Mouse (Mus musculus) adrenal gland, postnatal 25 days (tissue): Measurements from ENCODE around the gene Flywch1. TPM values are rescaled to one million over a fixed set of nuclear protein-coding genes. Genes with fewer than 3 reads are reported as not detected.

Experiments used
- DNase-seq: peaks from one replicate; pipeline ENCODE4 v3.0.0; 2021; ENCODE audit warnings: mixed read lengths
- long read RNA-seq: library from polyadenylated mRNA; stranded (forward); transcript quantifications from one replicate; pipeline ENCODE4 v2.0.0, GENCODE M21; 2021
- total RNA-seq: library from RNA; stranded (reverse); gene quantifications from 2 replicates; pipeline ENCODE4 v1.2.3, GENCODE M21; 2021

The Flywch1 gene
- 47.9 and 56.3 TPM in 2 replicates for total RNA-seq
- long read RNA-seq, transcript Flywch1-202 (7 exons, 2,443 nt) = major isoform, 33 of 99 reads
- long read RNA-seq, partial matches to known transcripts = 34 of 99 reads
- long read RNA-seq, other reads (novel, unspliced or antisense) = 30 of 99 reads

GRCm38 (mm10) chr17:23771284-23772218 is at the start of gene Flywch1:
Gene Flywch1, minus strand, starts transcription at chr17:23771602.
- peak; percentile 97 for DNase-seq

- no peak for DNase-seq
These were observed 49.3 kb upstream of the Flywch1 start for GRCm38 (mm10) chr17:23820731-23821130.

GRCm38 (mm10) chr17:23819235-23819634 is 47.8 kb upstream of the Flywch1 start:
- DNase-seq = no peak

- DNase-seq = no peak
These were observed 47.2 kb upstream of the Flywch1 start for GRCm38 (mm10) chr17:23818579-23818978.

- no peak for DNase-seq
These were observed 44.2 kb upstream of the Flywch1 start for GRCm38 (mm10) chr17:23815641-23816040.

- DNase-seq = no peak
These were observed 36.5 kb upstream of the Flywch1 start for GRCm38 (mm10) chr17:23807918-23808317.

GRCm38 (mm10) chr17:23806867-23807266 is 35.5 kb upstream of the Flywch1 start:
- peak; percentile 62 for DNase-seq

- DNase-seq = no peak
These were observed 33.2 kb upstream of the Flywch1 start for GRCm38 (mm10) chr17:23804426-23805085.

- peak; percentile 89 for DNase-seq
These were observed 32.1 kb upstream of the Flywch1 start for GRCm38 (mm10) chr17:23803366-23804041.

GRCm38 (mm10) chr17:23802746-23803365 is 31.5 kb upstream of the Flywch1 start:
- DNase-seq = peak; percentile 94

- DNase-seq = no peak
These were observed 30.2 kb upstream of the Flywch1 start for GRCm38 (mm10) chr17:23801627-23802026.

- no peak for DNase-seq
These were observed 25.9 kb upstream of the Flywch1 start for GRCm38 (mm10) chr17:23797316-23797715.

- no peak for DNase-seq
These were observed 23.9 kb upstream of the Flywch1 start for GRCm38 (mm10) chr17:23795323-23795722.

GRCm38 (mm10) chr17:23791079-23791357 is 19.6 kb upstream of the Flywch1 start:
- no peak for DNase-seq

GRCm38 (mm10) chr17:23790269-23791078 is 19.1 kb upstream of the Flywch1 start, which contains the start of gene Srrm2:
Gene Srrm2, plus strand, starts transcription at chr17:23790532.
- DNase-seq = peak; percentile 66

- DNase-seq = no peak
These were observed 18.4 kb upstream of the Flywch1 start for GRCm38 (mm10) chr17:23789749-23790268.

- DNase-seq = no peak
These were observed 17.6 kb upstream of the Flywch1 start for GRCm38 (mm10) chr17:23788973-23789372.

- no peak for DNase-seq
These were observed 15.1 kb upstream of the Flywch1 start for GRCm38 (mm10) chr17:23786510-23786931.

GRCm38 (mm10) chr17:23785561-23786471 is 14.4 kb upstream of the Flywch1 start, which contains the start of gene Flywch2:
Gene Flywch2, minus strand, starts transcription at chr17:23786081.
- DNase-seq = peak; percentile 78

- DNase-seq = no peak
These were observed 11.9 kb upstream of the Flywch1 start for GRCm38 (mm10) chr17:23783352-23783751.
